Mouse (Mus musculus) embryonic facial prominence, embryonic 14.5 days (tissue): Measurements from ENCODE around the gene Tbc1d30. TPM values are rescaled to one million over a fixed set of nuclear protein-coding genes. Genes with fewer than 3 reads are reported as not detected.
A peak's percentile ranks its signal among the peaks of the same experiment; 100 is the strongest.

ENCODE experiments used
- ATAC-seq: fragments of 200-750 bp; cut with Nextera tagmentation; 2 replicates; pipeline ENCODE4 v1.8.0; 2017; ENCODE audit warnings: low read depth, moderate number of reproducible peaks, moderate TSS enrichment
- DNase-seq: peaks from one replicate; pipeline ENCODE4 v3.0.0-alpha.2; 2015; ENCODE audit warnings: low spot score
- H3K27ac ChIP-seq: fragments of 300-500 bp; sonication (generic); replicated peaks from 2 replicates; pipeline ENCODE4 v1.5.1; 2014; ENCODE audit warnings: low read depth, mild to moderate bottlenecking, low read length, moderate library complexity
- H3K27me3 ChIP-seq: fragments of 300-500 bp; sonication (generic); replicated peaks from 2 replicates; pipeline ENCODE4 v1.6.1; 2014; ENCODE audit warnings: low read length; ENCODE audit not compliant: control insufficient read depth, insufficient read depth
- H3K36me3 ChIP-seq: fragments of 300-500 bp; sonication (generic); 2 replicates; pipeline ENCODE4 v1.6.1; 2014; ENCODE audit warnings: low read length, mixed read lengths; ENCODE audit not compliant: control insufficient read depth, insufficient read depth
- H3K4me1 ChIP-seq: fragments of 300-500 bp; sonication (generic); 2 replicates; pipeline ENCODE4 v1.6.1; 2014; ENCODE audit warnings: antibody characterized with exemption, low read length; ENCODE audit not compliant: control insufficient read depth, insufficient read depth
- H3K4me2 ChIP-seq: fragments of 300-500 bp; sonication (generic); 2 replicates; pipeline ENCODE4 v1.6.1; 2014; ENCODE audit warnings: low read depth, mild to moderate bottlenecking, low read length, moderate library complexity, mixed read lengths
- H3K4me3 ChIP-seq: fragments of 300-500 bp; sonication (generic); 2 replicates; pipeline ENCODE4 v1.5.1; 2014; ENCODE audit warnings: low read depth, mild to moderate bottlenecking, low read length
- H3K9ac ChIP-seq: fragments of 300-500 bp; sonication (generic); 2 replicates; pipeline ENCODE4 v1.6.1; 2014; ENCODE audit warnings: low read depth, mild to moderate bottlenecking, low read length, moderate library complexity, mixed read lengths
- H3K9me3 ChIP-seq: fragments of 300-500 bp; sonication (generic); 2 replicates; pipeline ENCODE4 v1.6.1; 2016; ENCODE audit warnings: low read length; ENCODE audit not compliant: control insufficient read depth
- WGBS: fragments of 180-500 bp; shearing (Covaris S2); extraction: QIAGEN DNeasy Blood & Tissue Kit; methylation state at CpG from one replicate; pipeline ENCODE4 v1.1.7; 2014; 5-methylcytosine and 5-hydroxymethylcytosine counted together
- polyA plus RNA-seq: library from polyadenylated mRNA; unstranded; fragments of >200 nt; fragmentation: Nextera tagmentation; extraction: Ambion mirVana; gene quantifications from 2 replicates; pipeline ENCODE4 v1.2.1, GENCODE M21; 2014

Tbc1d30 gene
- 2.2 and 3.6 TPM in 2 replicates for polyA plus RNA-seq

GRCm38 (mm10) chr10:121351066-121351581 lies at the start of gene Tbc1d30:
Tbc1d30 (minus strand) TSS chr10:121351278.
- H3K27ac ChIP-seq, result no peak within 1 kb of the TSS
- H3K4me1 ChIP-seq, result peaks cover 5% of the 10 kb centered on the region
- no peaks in the 10 kb centered on the region for H3K36me3 ChIP-seq
- WGBS, result under 1% methylated on average over 29 of the region's 61 CpGs
- DNase-seq (no peak), ATAC-seq (peak; percentile 66)
- peak within 1 kb of the TSS; percentile 90 for H3K4me2 ChIP-seq
- H3K9ac ChIP-seq, result peak within 1 kb of the TSS; percentile 54
- H3K4me3 ChIP-seq, result peak within 1 kb of the TSS; percentile 48
- H3K9me3 ChIP-seq, result peaks cover 3% of the 10 kb centered on the region; the same call in 1 of the 2 replicates
- H3K27me3 ChIP-seq, result peaks cover 29% of the 10 kb centered on the region

- Histone ChIP-seq H3K4me1 (no peaks in the 10 kb centered on the region), H3K27ac (no peak overlapping the region), H3K4me3 (no peak overlapping the region), H3K9ac (no peak overlapping the region), H3K27me3 (no peaks in the 10 kb centered on the region), H3K4me2 (no peak overlapping the region), H3K36me3 (peaks cover 35% of the 10 kb centered on the region), H3K9me3 (no peaks in the 10 kb centered on the region)
- DNase-seq (no peak), ATAC-seq (no peak)
- WGBS, result 86% methylated on average over 7 of the region's 7 CpGs
Measured at GRCm38 (mm10) chr10:121398599-121398998, 47.5 kb upstream of the Tbc1d30 start.

GRCm38 (mm10) chr10:121395542-121396176 lies 44.6 kb upstream of the Tbc1d30 start:
- WGBS, result 77% methylated on average over 20 of the region's 20 CpGs
- DNase-seq (no peak), ATAC-seq (no peak)
- H3K9ac ChIP-seq, result no peak overlapping the region
- H3K27me3 ChIP-seq, result no peaks in the 10 kb centered on the region
- peak overlapping the region; percentile 39; the same call in 1 of the 2 replicates for H3K27ac ChIP-seq
- H3K4me3 ChIP-seq, result no peak overlapping the region
- peaks cover 65% of the 10 kb centered on the region for H3K36me3 ChIP-seq
- H3K9me3 ChIP-seq, result no peaks in the 10 kb centered on the region
- H3K4me1 ChIP-seq, result no peaks in the 10 kb centered on the region
- no peak overlapping the region for H3K4me2 ChIP-seq

GRCm38 (mm10) chr10:121394789-121395325 lies 43.8 kb upstream of the Tbc1d30 start:
- peaks cover 73% of the 10 kb centered on the region for H3K36me3 ChIP-seq
- peak overlapping the region; percentile 39; the same call in 1 of the 2 replicates for H3K27ac ChIP-seq
- H3K9me3 ChIP-seq, result no peaks in the 10 kb centered on the region
- DNase-seq (peak; percentile 53), ATAC-seq (peak; percentile 10; the same call in 1 of the 2 replicates)
- no peak overlapping the region for H3K4me3 ChIP-seq
- H3K27me3 ChIP-seq, result no peaks in the 10 kb centered on the region
- no peak overlapping the region for H3K9ac ChIP-seq
- no peaks in the 10 kb centered on the region for H3K4me1 ChIP-seq
- H3K4me2 ChIP-seq, result no peak overlapping the region
- 69% methylated on average over 18 of the region's 18 CpGs for WGBS

- Histone ChIP-seq H3K27me3 (no peaks in the 10 kb centered on the region), H3K27ac (peak overlapping the region; percentile 30; the same call in 1 of the 2 replicates), H3K4me2 (no peak overlapping the region), H3K4me3 (no peak overlapping the region), H3K9ac (no peak overlapping the region), H3K36me3 (peaks cover 78% of the 10 kb centered on the region), H3K4me1 (no peaks in the 10 kb centered on the region), H3K9me3 (no peaks in the 10 kb centered on the region)
- WGBS, result 64% methylated on average over 6 of the region's 6 CpGs
- DNase-seq (peak; percentile 58), ATAC-seq (peak; percentile 32)
Measured at GRCm38 (mm10) chr10:121394270-121394669, 43.2 kb upstream of the Tbc1d30 start.

GRCm38 (mm10) chr10:121391901-121392300 lies 40.8 kb upstream of the Tbc1d30 start:
- DNase-seq, result no peak
- no peak overlapping the region for H3K4me2 ChIP-seq
- no peaks in the 10 kb centered on the region for H3K4me1 ChIP-seq
- ATAC-seq, result no peak
- H3K27ac ChIP-seq, result no peak overlapping the region
- no peak overlapping the region for H3K4me3 ChIP-seq
- H3K27me3 ChIP-seq, result no peaks in the 10 kb centered on the region
- no peaks in the 10 kb centered on the region for H3K9me3 ChIP-seq
- peaks cover 97% of the 10 kb centered on the region for H3K36me3 ChIP-seq
- 97% methylated on average over 8 of the region's 8 CpGs for WGBS
- H3K9ac ChIP-seq, result no peak overlapping the region

- no peak for ATAC-seq
- WGBS, result 67% methylated on average over 10 of the region's 10 CpGs
- Histone ChIP-seq H3K9me3 (no peaks in the 10 kb centered on the region), H3K4me2 (no peak overlapping the region), H3K4me1 (0 out of 2 replicates have a peak, but pooled peaks cover 3% of the 10 kb centered on the region), H3K4me3 (no peak overlapping the region), H3K36me3 (peaks cover 87% of the 10 kb centered on the region), H3K9ac (no peak overlapping the region), H3K27me3 (no peaks in the 10 kb centered on the region), H3K27ac (no peak overlapping the region)
- DNase-seq, result no peak
Measured at GRCm38 (mm10) chr10:121390602-121391001, 39.5 kb upstream of the Tbc1d30 start.

- peak; percentile 90 for ATAC-seq
- 21% methylated on average over 9 of the region's 9 CpGs for WGBS
Measured at GRCm38 (mm10) chr10:121386347-121386746, 35.3 kb upstream of the Tbc1d30 start.

More at GRCm38 (mm10) chr10:121386347-121386746, 35.3 kb upstream of the Tbc1d30 start:
- no peak overlapping the region for H3K4me2 ChIP-seq
- H3K4me3 ChIP-seq, result no peak overlapping the region
- DNase-seq, result peak; percentile 83
- peaks cover 84% of the 10 kb centered on the region for H3K36me3 ChIP-seq
- no peak overlapping the region for H3K9ac ChIP-seq
- H3K9me3 ChIP-seq, result no peaks in the 10 kb centered on the region
- no peaks in the 10 kb centered on the region for H3K27me3 ChIP-seq
- H3K27ac ChIP-seq, result no peak overlapping the region
- H3K4me1 ChIP-seq, result 0 out of 2 replicates have a peak, but pooled peaks cover 3% of the 10 kb centered on the region
